Mouse (Mus musculus) retina, postnatal 1 day (tissue): ENCODE data around the gene Ptx4.

ENCODE experiments used
- DNase-seq: peaks from one replicate; pipeline ENCODE4 v3.0.0-alpha.2; 2012

The Ptx4 gene

GRCm38 (mm10) chr17:25120406-25120805 lies at the start of gene Ptx4:
TSS of gene Ptx4 (plus strand) at chr17:25120760.
- DNase-seq = no peak

DNA sequence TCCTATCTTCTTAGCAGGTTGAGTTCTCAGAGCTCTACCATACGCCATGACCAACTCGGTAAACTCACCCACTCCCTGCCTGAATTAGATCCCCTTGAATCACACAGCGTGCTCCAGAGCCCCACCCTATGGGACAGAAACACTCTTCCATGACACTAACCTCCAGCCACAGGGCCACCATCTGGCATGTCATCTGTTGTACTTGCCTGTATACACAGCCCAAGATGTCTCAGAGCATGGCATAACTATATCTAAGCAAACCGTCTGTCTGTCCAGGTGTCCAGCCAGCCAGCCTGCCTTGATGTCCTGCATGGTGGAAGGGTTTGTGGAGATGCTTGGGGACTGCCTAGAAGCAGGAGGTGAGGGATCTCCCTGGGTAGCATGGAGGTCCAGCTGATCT lies 43.7 kb upstream of the Ptx4 start:
- DNase-seq = no peak

- DNase-seq = peak; percentile 20
Measured at GRCm38 (mm10) chr17:25077771-25078372, 42.7 kb upstream of the Ptx4 start.

DNA sequence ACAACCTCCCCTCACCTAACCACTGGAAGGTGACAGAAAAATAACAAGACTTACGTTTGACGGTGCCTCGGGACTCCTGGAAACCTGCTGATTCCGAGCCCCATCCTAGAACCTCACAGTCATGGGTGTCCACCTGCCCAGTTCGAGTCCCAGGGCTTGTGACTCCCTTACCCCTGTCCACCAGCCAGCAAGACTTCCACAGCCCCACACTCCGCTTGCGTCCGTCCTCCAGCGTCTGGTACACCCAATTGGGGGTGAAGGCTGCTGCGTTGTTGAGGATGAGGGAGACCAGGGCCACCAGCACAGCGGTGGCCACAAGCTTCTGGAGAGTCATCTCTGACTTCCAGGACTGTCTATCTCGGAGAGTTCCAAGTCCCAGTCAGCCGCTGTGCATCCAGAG lies 40.4 kb upstream of the Ptx4 start:
- no peak for DNase-seq

- DNase-seq = no peak
Measured at GRCm38 (mm10) chr17:25080960-25081381, 39.6 kb upstream of the Ptx4 start.

- DNase-seq = no peak
Measured at GRCm38 (mm10) chr17:25082081-25082847, 38.3 kb upstream of the Ptx4 start.

GRCm38 (mm10) chr17:25082887-25083286 lies 37.7 kb upstream of the Ptx4 start:
- no peak for DNase-seq

DNA sequence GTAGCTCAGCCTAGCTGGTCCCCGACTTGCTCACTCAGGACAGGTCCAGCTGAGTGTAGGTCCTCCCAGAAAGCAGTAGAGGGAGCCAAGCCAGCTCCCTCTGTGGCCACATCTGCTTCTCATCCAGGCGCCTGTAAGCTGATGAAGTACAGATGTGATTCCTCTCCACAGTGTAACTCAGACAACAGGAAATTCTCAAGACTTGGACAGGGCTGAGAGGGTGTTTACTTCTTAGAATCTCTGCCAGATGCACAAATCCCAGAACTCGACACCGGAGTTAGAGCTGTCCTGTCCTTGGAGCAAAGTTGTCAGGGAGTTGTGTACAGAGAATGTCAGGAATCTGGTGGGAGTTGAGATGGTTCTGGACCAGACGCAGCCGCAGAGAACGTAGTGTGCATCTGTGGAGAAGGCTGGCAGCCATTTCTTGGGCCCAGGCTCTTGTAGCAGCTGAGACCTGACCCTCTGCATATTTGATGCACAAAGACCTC lies 37.1 kb upstream of the Ptx4 start, which contains the start of gene Tmem204:
Tmem204 (minus strand) TSS at position 148 of the 488 bp plus-strand sequence.
- DNase-seq = no peak

- no peak for DNase-seq
Measured at GRCm38 (mm10) chr17:25084835-25085385, 35.6 kb upstream of the Ptx4 start.

GRCm38 (mm10) chr17:25086724-25087123 lies 33.8 kb upstream of the Ptx4 start:
- DNase-seq = no peak

GRCm38 (mm10) chr17:25089158-25089557 lies 31.4 kb upstream of the Ptx4 start:
- no peak for DNase-seq

GRCm38 (mm10) chr17:25090450-25090849 lies 30.1 kb upstream of the Ptx4 start:
- no peak for DNase-seq

DNA sequence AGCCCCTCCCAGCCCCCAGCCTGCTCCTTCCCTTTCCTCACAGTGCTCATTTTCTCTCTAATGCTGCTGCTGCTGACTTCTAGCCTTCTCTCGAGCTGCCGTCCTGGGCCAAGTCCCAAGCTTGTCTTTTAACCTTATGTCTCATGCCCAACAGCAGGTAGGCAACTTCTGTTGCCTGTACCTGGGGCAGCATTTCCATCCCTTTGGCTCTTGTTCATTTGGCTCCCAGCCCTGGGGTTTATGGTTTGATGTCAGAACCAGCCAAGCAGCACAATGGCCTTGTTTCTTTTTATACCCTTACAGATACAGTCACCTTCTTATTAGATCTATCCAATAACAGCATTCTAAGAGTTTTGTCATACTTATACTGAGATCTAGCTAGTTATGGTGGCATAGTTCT lies 24.3 kb upstream of the Ptx4 start:
- DNase-seq = no peak

- no peak for DNase-seq
Measured at GRCm38 (mm10) chr17:25100052-25100451, 20.5 kb upstream of the Ptx4 start.

DNA sequence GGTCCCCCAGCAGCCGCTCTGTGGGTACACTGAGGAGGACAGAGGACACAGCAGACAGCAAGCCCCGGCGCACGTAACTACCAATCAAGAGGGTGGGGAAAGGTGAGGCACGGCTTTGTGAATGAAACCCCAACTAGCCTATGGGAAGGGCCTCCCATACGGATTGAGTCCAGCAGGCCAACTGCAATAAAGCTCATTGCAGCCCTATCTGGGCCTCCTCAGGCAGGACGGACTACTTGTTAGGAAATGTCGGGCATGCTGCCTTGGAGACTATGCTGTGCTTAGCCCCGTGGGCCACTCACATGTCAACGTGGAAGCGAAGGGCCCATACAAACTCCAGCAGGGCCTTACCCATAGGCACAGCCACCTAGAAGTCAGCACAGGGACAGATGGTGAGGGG lies 19.2 kb upstream of the Ptx4 start:
- no peak for DNase-seq

DNA sequence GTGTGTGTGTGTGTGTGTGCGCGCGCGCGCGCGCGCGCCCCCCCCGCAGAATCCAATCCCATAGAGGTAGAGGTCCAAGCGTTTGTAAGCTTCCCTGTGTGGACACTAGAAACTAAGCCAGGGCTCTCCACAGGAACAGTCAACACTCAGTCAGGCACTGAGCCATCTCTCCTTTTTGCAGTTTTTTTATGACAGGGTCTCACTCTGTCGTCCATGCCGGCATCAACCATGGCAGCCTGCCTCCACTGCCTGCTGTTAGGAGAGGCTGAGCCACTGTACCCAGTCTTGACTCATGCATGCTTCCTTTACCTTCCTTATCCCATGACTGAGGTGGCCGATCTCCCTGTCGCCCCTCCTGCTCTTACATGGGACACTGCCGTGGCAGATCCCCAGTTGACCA lies 12.8 kb upstream of the Ptx4 start:
- no peak for DNase-seq

DNA sequence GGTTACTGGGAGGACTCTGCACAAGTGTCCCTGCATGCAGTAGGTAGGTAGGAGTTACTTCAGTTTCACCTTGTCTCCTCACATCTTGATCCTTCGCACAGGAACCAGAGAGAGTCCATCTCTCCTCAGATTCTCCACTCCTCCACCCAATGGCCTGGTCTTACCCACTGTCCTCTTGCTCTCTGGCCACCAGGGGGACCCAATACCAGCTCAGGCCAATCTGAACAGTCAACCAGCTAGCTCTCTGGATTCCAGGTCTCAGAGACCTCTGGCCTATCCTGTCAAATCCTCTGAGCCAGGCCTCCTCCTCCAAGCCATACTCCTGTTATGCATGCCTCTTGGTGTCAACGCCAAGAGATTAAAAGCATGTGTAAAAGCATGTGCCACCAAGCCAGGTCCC lies 11.0 kb upstream of the Ptx4 start:
- DNase-seq = peak; percentile 67

- no peak for DNase-seq
Measured at GRCm38 (mm10) chr17:25110590-25110989, 10.0 kb upstream of the Ptx4 start.

DNA sequence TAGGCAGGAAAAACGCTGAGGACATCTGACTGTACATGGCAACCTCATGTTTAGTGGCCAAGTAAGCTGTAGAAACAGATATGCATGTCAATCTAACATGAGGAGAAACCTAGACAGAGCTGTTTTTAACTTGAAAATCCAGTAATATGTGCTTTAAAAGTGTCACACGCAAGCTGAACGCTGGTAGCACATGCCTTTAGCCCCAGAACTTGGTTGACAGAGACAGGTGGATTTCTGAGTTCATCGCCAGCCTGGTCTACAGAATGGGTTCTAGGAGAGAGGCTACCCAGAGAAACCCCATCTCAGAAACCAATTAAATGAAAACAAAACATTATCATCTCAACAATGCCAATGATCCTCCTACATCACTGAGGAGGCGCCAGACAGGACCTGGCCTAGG lies 9.3 kb upstream of the Ptx4 start:
- DNase-seq = no peak

DNA sequence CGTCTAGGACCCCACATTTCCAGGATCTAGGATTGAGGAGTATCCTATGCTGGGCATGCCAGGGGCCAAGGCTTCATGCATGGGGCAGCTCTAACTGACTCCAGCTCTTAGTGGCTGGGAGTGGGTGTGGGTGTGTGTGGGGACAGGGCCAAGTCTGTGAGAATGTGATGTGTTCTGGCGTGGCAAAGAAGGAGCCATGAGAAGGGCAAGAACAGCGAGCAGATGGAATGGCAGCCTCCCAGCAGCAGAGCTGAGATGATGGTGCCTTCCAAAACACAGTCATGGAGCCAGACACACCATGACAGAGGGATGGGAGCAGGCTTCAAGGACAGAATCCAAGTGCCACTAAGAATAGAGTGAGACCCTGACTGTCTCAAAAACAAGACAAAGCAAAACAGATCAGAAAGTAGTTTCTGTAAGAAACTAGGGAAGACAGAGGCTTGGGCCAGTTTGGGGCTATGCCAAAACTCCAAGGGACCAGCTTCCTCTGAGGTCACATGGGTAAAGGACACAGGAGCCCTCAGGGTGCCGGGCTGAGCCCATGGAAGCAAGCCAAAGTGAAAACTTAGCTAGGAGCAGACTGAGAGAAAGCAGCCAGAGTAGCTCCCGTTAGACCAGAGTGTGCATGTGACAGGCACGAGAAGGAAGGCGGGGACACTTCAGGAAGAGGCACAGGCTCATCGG lies 8.7 kb upstream of the Ptx4 start:
- no peak for DNase-seq

DNA sequence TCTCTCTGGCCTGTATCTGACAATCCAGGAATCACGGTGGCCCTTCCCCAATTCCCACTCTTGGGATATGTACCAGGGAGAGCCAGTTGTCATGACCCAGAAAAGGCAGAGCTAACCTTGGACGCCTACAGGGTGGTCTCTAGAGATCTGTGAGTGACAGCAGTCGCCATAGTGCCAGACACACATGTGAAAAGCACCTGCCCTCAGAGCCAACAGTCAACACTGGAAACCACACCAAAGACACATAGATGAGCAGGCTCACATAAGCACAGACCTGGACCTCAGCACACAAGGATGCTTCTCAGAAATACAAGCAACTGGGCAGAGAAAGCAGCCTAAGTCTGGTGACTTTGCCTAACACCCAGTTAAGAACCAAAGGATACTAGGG lies 8.1 kb upstream of the Ptx4 start:
- DNase-seq = no peak

DNA sequence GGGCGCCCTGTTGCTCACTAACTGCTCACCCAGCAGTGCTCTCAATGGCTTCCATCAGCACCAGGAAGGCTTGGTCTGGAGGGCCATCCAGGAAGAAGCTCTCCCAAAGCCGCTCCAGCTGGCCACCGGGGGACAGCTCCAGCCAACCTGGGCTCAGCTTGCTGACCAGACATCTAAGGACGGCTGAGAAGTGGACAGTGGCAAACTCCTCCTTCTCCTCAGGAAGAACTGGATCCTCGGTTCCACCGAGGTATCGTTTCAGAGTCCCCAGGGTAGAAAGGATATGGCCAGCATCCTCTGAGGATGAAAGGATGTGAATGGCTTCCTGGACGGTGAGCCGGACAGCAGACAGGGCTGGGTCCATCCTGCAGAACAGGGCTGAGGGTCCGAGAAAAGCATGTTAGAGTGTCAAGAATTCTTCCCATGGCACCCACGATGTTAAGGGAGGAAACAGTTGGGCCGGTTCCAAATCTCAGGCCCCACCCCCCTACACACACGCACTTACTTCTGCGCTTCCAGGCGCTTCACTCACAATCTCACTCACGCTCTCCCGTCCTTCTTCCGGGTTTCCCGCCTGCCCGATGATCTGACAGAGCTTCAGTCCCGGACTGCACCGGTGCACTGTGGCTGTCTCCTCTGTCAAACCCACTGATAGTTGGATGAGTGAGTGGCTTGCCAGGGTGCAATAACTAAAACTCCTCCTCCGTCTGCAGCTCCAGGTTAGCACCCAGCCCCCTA lies 5.5 kb upstream of the Ptx4 start:
- DNase-seq = no peak
